In genomic region chr1:56974187-56974586, GRCm38 (mm10) we compare ENCODE assay signal across 18 mouse cellular contexts. TPM values are rescaled to one million over a fixed set of nuclear protein-coding genes. Genes with fewer than 3 reads are reported as not detected.
A peak's percentile ranks its signal among the peaks of the same experiment; 100 is the strongest.
DNase-seq lines count a peak whose midpoint lies in the region; ATAC-seq and TF ChIP-seq lines count a peak whose summit lies in the region.
"Had no signal": no experiment of that assay in that cellular context is flagged by ENCODE, and none has a peak within 500 bp of the region (broad histone marks: within the 10 kb centered on the region; RNA-seq: fewer than 3 reads in every experiment).

No protein-coding gene starts in this region.

- H3K9ac ChIP-seq in forebrain, embryonic 16.5 days (replicated peaks; ENCODE audit: low read depth, low read length), result no peak overlapping the region
- no peak overlapping the region for H3K9ac ChIP-seq in forebrain, embryonic 12.5 days
- no peak overlapping the region for H3K9ac ChIP-seq in kidney, postnatal 0 days (ENCODE audit: low read depth, low read length)
- H3K9ac ChIP-seq in midbrain, embryonic 14.5 days (replicated peaks; ENCODE audit: low read length), result no peak overlapping the region

- no peaks in the 10 kb centered on the region for H3K36me3 ChIP-seq in forebrain, embryonic 16.5 days (ENCODE audit: control insufficient read depth, insufficient read depth)
- no peaks in the 10 kb centered on the region for H3K36me3 ChIP-seq in forebrain, embryonic 12.5 days (replicated peaks)
- H3K36me3 ChIP-seq in kidney, postnatal 0 days (ENCODE audit: insufficient read depth, low read length), result no peaks in the 10 kb centered on the region
- H3K36me3 ChIP-seq in midbrain, embryonic 14.5 days (ENCODE audit: control insufficient read depth, insufficient read depth, low read length), result no peaks in the 10 kb centered on the region
- no peaks in the 10 kb centered on the region for H3K36me3 ChIP-seq in midbrain, embryonic 10.5 days
- H3K36me3 ChIP-seq in myocyte (ENCODE audit: control insufficient read depth, insufficient read depth), result no peaks in the 10 kb centered on the region
- H3K36me3 ChIP-seq: neural tube, embryonic 13.5 days had no signal

- peaks cover 10% of the 10 kb centered on the region for H3K79me2 ChIP-seq in myocyte (ENCODE audit: control insufficient read depth, insufficient read depth)

- H3K9me3 ChIP-seq in forebrain, embryonic 16.5 days (ENCODE audit: control insufficient read depth, low read length), result no peaks in the 10 kb centered on the region
- no peaks in the 10 kb centered on the region for H3K9me3 ChIP-seq in forebrain, embryonic 12.5 days
- no peaks in the 10 kb centered on the region for H3K9me3 ChIP-seq in kidney, postnatal 0 days (replicated peaks; ENCODE audit: low read length)
- H3K9me3 ChIP-seq in midbrain, embryonic 14.5 days (ENCODE audit: control insufficient read depth, low read length), result no peaks in the 10 kb centered on the region
- no peaks in the 10 kb centered on the region for H3K9me3 ChIP-seq in midbrain, embryonic 10.5 days (replicated peaks)
- H3K9me3 ChIP-seq: neural tube, embryonic 13.5 days had no signal

- 5% methylated on average over 14 of the region's 14 CpGs for WGBS in forebrain, embryonic 16.5 days
- WGBS in forebrain, embryonic 12.5 days, result 4% methylated on average over 14 of the region's 14 CpGs
- WGBS in kidney, postnatal 0 days, result 8% methylated on average over 14 of the region's 14 CpGs
- 4% methylated on average over 14 of the region's 14 CpGs for WGBS in midbrain, embryonic 14.5 days
- 6% methylated on average over 14 of the region's 14 CpGs for WGBS in midbrain, embryonic 10.5 days

- H3K4me3 ChIP-seq in forebrain, embryonic 16.5 days (replicated peaks; ENCODE audit: low read length), result peak overlapping the region; percentile 18
- H3K4me3 ChIP-seq in forebrain, embryonic 12.5 days (replicated peaks), result no peak overlapping the region
- no peak overlapping the region for H3K4me3 ChIP-seq in kidney, postnatal 0 days (replicated peaks; ENCODE audit: low read depth, low read length)
- H3K4me3 ChIP-seq in midbrain, embryonic 14.5 days (replicated peaks; ENCODE audit: low read depth, low read length), result no peak overlapping the region
- no peak overlapping the region for H3K4me3 ChIP-seq in midbrain, embryonic 10.5 days
- H3K4me3 ChIP-seq in myocyte, result peak overlapping the region; percentile 75

- peaks cover 15% of the 10 kb centered on the region for H3K27me3 ChIP-seq in forebrain, embryonic 16.5 days (replicated peaks; ENCODE audit: control insufficient read depth, insufficient read depth, low read length)
- H3K27me3 ChIP-seq in forebrain, embryonic 12.5 days, result peaks cover 59% of the 10 kb centered on the region
- H3K27me3 ChIP-seq in kidney, postnatal 0 days (ENCODE audit: insufficient read depth, low read length), result peaks cover 40% of the 10 kb centered on the region
- peaks cover 59% of the 10 kb centered on the region for H3K27me3 ChIP-seq in midbrain, embryonic 14.5 days (ENCODE audit: control insufficient read depth, insufficient read depth, low read length)
- H3K27me3 ChIP-seq in midbrain, embryonic 10.5 days (ENCODE audit: low read depth, poor library complexity, severe bottlenecking), result peaks cover 82% of the 10 kb centered on the region
- H3K27me3 ChIP-seq in myocyte (ENCODE audit: control insufficient read depth, insufficient read depth, insufficient read length), result no peaks in the 10 kb centered on the region

- H3K4me2 ChIP-seq in forebrain, embryonic 16.5 days (ENCODE audit: low read length), result 0 out of 2 replicates have a peak overlapping the region, but pooled peaks have one; percentile 1
- no peak overlapping the region for H3K4me2 ChIP-seq in forebrain, embryonic 12.5 days
- no peak overlapping the region for H3K4me2 ChIP-seq in kidney, postnatal 0 days (ENCODE audit: low read length)
- no peak overlapping the region for H3K4me2 ChIP-seq in midbrain, embryonic 14.5 days (ENCODE audit: low read length)
- peak overlapping the region; percentile 92 for H3K4me2 ChIP-seq in myocyte (ENCODE audit: low read depth)

- H3K27ac ChIP-seq in forebrain, embryonic 16.5 days (ENCODE audit: low read length), result peak overlapping the region; percentile 16; the same call in 1 of the 2 replicates
- H3K27ac ChIP-seq in forebrain, embryonic 12.5 days, result no peak overlapping the region
- no peak overlapping the region for H3K27ac ChIP-seq in kidney, postnatal 0 days
- no peak overlapping the region for H3K27ac ChIP-seq in midbrain, embryonic 14.5 days (replicated peaks; ENCODE audit: low read depth, low read length)
- H3K27ac ChIP-seq in midbrain, embryonic 10.5 days (replicated peaks), result no peak overlapping the region
- H3K27ac ChIP-seq: heart, adult 2 months had no signal

- ATAC-seq in forebrain, embryonic 16.5 days, result no peak
- no peak for ATAC-seq in forebrain, embryonic 12.5 days (ENCODE audit: low FRiP score)
- no peak for ATAC-seq in kidney, postnatal 0 days (replicated peaks; ENCODE audit: low FRiP score, low read depth)
- no peak for ATAC-seq in midbrain, embryonic 14.5 days (ENCODE audit: low FRiP score, low TSS enrichment)

- H3ac ChIP-seq in myocyte (ENCODE audit: control insufficient read depth, insufficient read length), result no peak overlapping the region

- TF ChIP-seq POLR2A in myocyte (IDR thresholded peaks at IDR 0.05; ENCODE audit: insufficient read length, low read depth), result no peak

- peaks cover 47% of the 10 kb centered on the region for H3K4me1 ChIP-seq in forebrain, embryonic 16.5 days (replicated peaks; ENCODE audit: control insufficient read depth, insufficient read depth, low read length)
- H3K4me1 ChIP-seq in forebrain, embryonic 12.5 days, result peaks cover 54% of the 10 kb centered on the region
- peaks cover 12% of the 10 kb centered on the region; the same call in 1 of the 2 replicates for H3K4me1 ChIP-seq in kidney, postnatal 0 days (replicated peaks; ENCODE audit: insufficient read depth, low read length)
- H3K4me1 ChIP-seq in midbrain, embryonic 14.5 days (ENCODE audit: control insufficient read depth, insufficient read depth, low read length), result peaks cover 14% of the 10 kb centered on the region
- H3K4me1 ChIP-seq in midbrain, embryonic 10.5 days, result peaks cover 63% of the 10 kb centered on the region

- DNase-seq in kidney, postnatal 0 days (ENCODE audit: low spot score), result peak; percentile 26
- no peak for DNase-seq in kidney, adult 11 months
- DNase-seq in midbrain, embryonic 14.5 days, result peak; percentile 51
- no peak for DNase-seq in midbrain, embryonic 10.5 days (ENCODE audit: low spot score)
- DNase-seq in gastrocnemius, postnatal 10 days, result no peak
- DNase-seq: adrenal gland, adult 2 months; cerebellum, adult 18-20 months; gastrocnemius, adult 2 months; heart, adult 2 months; kidney, postnatal 25 days; layer of hippocampus, postnatal 36 days; lung, adult 2 months; right cerebral cortex, postnatal 4 days; thymus, adult 18-20 months had no signal

- TF ChIP-seq CTCF in kidney, postnatal 0 days (IDR thresholded peaks at IDR 0.05; ENCODE audit: low read depth), result no peak

TF ChIP-seq in myocyte, 11 proteins besides CTCF, POLR2A, EP300 and RAD21:
- TF ChIP-seq MYOD1 (IDR thresholded peaks at IDR 0.05; ENCODE audit: control insufficient read depth in 1 of 3, insufficient read length in 2 of 3, low read depth in 2 of 3) (no peak), MAX (IDR thresholded peaks at IDR 0.05; ENCODE audit: low read depth) (no peak), USF1 (IDR thresholded peaks at IDR 0.05; ENCODE audit: low read depth) (no peak), E2F4 (IDR thresholded peaks at IDR 0.05; ENCODE audit: insufficient read depth) (no peak), TCF3 (IDR thresholded peaks at IDR 0.05; ENCODE audit: insufficient read length, low read depth) (no peak), POLR2AphosphoS2 (IDR thresholded peaks at IDR 0.05; ENCODE audit: insufficient read length, low read depth) (no peak), TCF12 (IDR thresholded peaks at IDR 0.05; ENCODE audit: insufficient read depth, poor library complexity, severe bottlenecking) (no peak), REST (IDR thresholded peaks at IDR 0.05; ENCODE audit: insufficient read depth, insufficient read length) (no peak)

RNA-seq across cellular contexts. Expression of gene Satb2, which starts 4.3 kb away (rescaled TPM):
- 74.5 and 109 TPM in 2 replicates for polyA plus RNA-seq in forebrain, embryonic 16.5 days (2015; fragmentation: Nextera tagmentation; extraction: Ambion mirVana)
- 2.5 and 2.6 TPM in 2 replicates for polyA plus RNA-seq in forebrain, embryonic 12.5 days (2016; fragmentation: Nextera tagmentation; extraction: Ambion mirVana)
- 2.2 and 2.8 TPM in 2 replicates for polyA plus RNA-seq in kidney, postnatal 0 days (2015; fragmentation: Nextera tagmentation; extraction: Ambion mirVana)
- polyA plus RNA-seq in midbrain, embryonic 14.5 days (2014; fragmentation: Nextera tagmentation; extraction: Ambion mirVana), result 0.78 and 1.1 TPM in 2 replicates
- polyA plus RNA-seq in midbrain, embryonic 10.5 days (2016; fragmentation: Nextera tagmentation; extraction: Ambion mirVana), result 0.81 and 1.1 TPM in 2 replicates
- polyA plus RNA-seq in myocyte (2012; fragmentation: generic; extraction: Trizol), result 1.8 TPM
- total RNA-seq in gastrocnemius, postnatal 10 days (2021), result 1 to 10 TPM in 1 of 2 experiments, under 1 TPM in 1; 0.63 to 9.2 TPM

Comparison
In these comparisons a context has a peak if more than half of its experiments do, and no peak if none do; other contexts are left out.
1. H3K4me2 ChIP-seq: peak in forebrain, embryonic 16.5 days (single experiment) and myocyte (single experiment); none in forebrain, embryonic 12.5 days (single experiment), kidney, postnatal 0 days (single experiment) and midbrain, embryonic 14.5 days (single experiment).
2. H3K4me3 ChIP-seq: peak in forebrain, embryonic 16.5 days (single experiment) and myocyte (single experiment); none in forebrain, embryonic 12.5 days (single experiment), kidney, postnatal 0 days (single experiment), midbrain, embryonic 14.5 days (single experiment) and midbrain, embryonic 10.5 days (single experiment).
3. DNase-seq: peak in kidney, postnatal 0 days (single experiment) and midbrain, embryonic 14.5 days (single experiment); none in kidney, adult 11 months (single experiment), midbrain, embryonic 10.5 days (single experiment) and gastrocnemius, postnatal 10 days (single experiment).
4. RNA of gene Satb2, which starts 4.3 kb away (polyA plus RNA-seq): 74.5 to 109 TPM in forebrain, embryonic 16.5 days; 2.2 to 2.8 TPM in kidney, postnatal 0 days, 2.5 to 2.6 TPM in forebrain, embryonic 12.5 days, 1.8 TPM in myocyte (single experiment), 0.81 to 1.1 TPM in midbrain, embryonic 10.5 days and 0.78 to 1.1 TPM in midbrain, embryonic 14.5 days; every median in the first group is over 10 times any median in the second.